Mouse (Mus musculus) embryonic fibroblast, embryonic 13.5 days (primary cell): Measurements from ENCODE around the gene Oprm1.

Experiments used
- CTCF ChIP-seq: IDR thresholded peaks from 2 replicates; pipeline ENCODE4 v1.5.1; 2011; ENCODE audit warnings: mild to moderate bottlenecking, control low read depth, low read length, moderate library complexity, borderline replicate concordance; ENCODE audit not compliant: insufficient read depth
- POLR2A ChIP-seq: IDR thresholded peaks from 2 replicates; pipeline ENCODE4 v1.6.1; 2011; ENCODE audit warnings: low read depth, mild to moderate bottlenecking, control low read depth, low read length, moderate library complexity

- TF ChIP-seq CTCF: no peak
- no peak for TF ChIP-seq POLR2A
These were observed 90.5 kb downstream of the Oprm1 start for GRCm38 (mm10) chr10:6848834-6849233.
